Mouse (Mus musculus): ENCODE measurements around the gene Phpt1.
A peak's percentile ranks its signal among the peaks of the same experiment; 100 is the strongest.

Phpt1 gene

GRCm38 (mm10) chr2:25582466-25583119, 7.6 kb upstream of the Phpt1 start:
- peak; percentile 73 to 80 for DNase-seq

- DNase-seq = peak; percentile 94 to 97
Measured at GRCm38 (mm10) chr2:25581901-25582301, 6.9 kb upstream of the Phpt1 start.

- DNase-seq = peak; percentile 88 to 91
Measured at GRCm38 (mm10) chr2:25581294-25581864, 6.4 kb upstream of the Phpt1 start, which contains the start of gene Ajm1. Ajm1 (minus strand) TSS chr2:25581757.

- DNase-seq = peak; percentile 63 to 70
Measured at GRCm38 (mm10) chr2:25580621-25581101, 5.6 kb upstream of the Phpt1 start.

- DNase-seq = peak; percentile 90 to 91
Measured at GRCm38 (mm10) chr2:25579737-25580460, 4.9 kb upstream of the Phpt1 start.

- peak; percentile 72 to 75 for DNase-seq
Measured at GRCm38 (mm10) chr2:25578796-25579736, 4.0 kb upstream of the Phpt1 start.

GRCm38 (mm10) chr2:25577951-25578795, 3.1 kb upstream of the Phpt1 start:
- peak; percentile 67 to 68 for DNase-seq

GRCm38 (mm10) chr2:25576965-25577891, 2.2 kb upstream of the Phpt1 start:
- peak; percentile 64 to 66 for DNase-seq

- DNase-seq = peak in 1 of 2 experiments; percentile 48
Measured at GRCm38 (mm10) chr2:25576028-25576850, 1.2 kb upstream of the Phpt1 start.

- peak; percentile 70 to 84 for DNase-seq
Measured at GRCm38 (mm10) chr2:25575432-25576027, 506 bp upstream of the Phpt1 start.

- DNase-seq = no peak
Measured at GRCm38 (mm10) chr2:25574136-25574535, 888 bp downstream of the Phpt1 start.

- peak in 1 of 2 experiments; percentile 25 for DNase-seq
Measured at GRCm38 (mm10) chr2:25573068-25573467, 2.0 kb downstream of the Phpt1 start.

GRCm38 (mm10) chr2:25571221-25571620, 3.8 kb downstream of the Phpt1 start:
- DNase-seq = no peak

- DNase-seq = no peak
Measured at GRCm38 (mm10) chr2:25569323-25569722, 5.7 kb downstream of the Phpt1 start.

- no peak for DNase-seq
Measured at GRCm38 (mm10) chr2:25568473-25569019, 6.5 kb downstream of the Phpt1 start.

GRCm38 (mm10) chr2:25566558-25566957, 8.5 kb downstream of the Phpt1 start:
- DNase-seq = peak in 1 of 2 experiments; percentile 26

GRCm38 (mm10) chr2:25565741-25566140, 9.3 kb downstream of the Phpt1 start:
- DNase-seq = no peak

- peak; percentile 63 to 68 for DNase-seq
Measured at GRCm38 (mm10) chr2:25561946-25562345, 13.1 kb downstream of the Phpt1 start.

GRCm38 (mm10) chr2:25560551-25560950, 14.5 kb downstream of the Phpt1 start:
- DNase-seq = no peak
